Mouse (Mus musculus) midbrain, embryonic 10.5 days (tissue): ENCODE data around the gene Abr. TPM values are rescaled to one million over a fixed set of nuclear protein-coding genes. Genes with fewer than 3 reads are reported as not detected.

ENCODE experiments used
- DNase-seq: peaks from one replicate; pipeline ENCODE4 v3.0.0-alpha.2; 2017; ENCODE audit warnings: low spot score
- H3K27ac ChIP-seq: fragments of 300-500 bp; sonication (generic); replicated peaks from 2 replicates; pipeline ENCODE4 v1.5.1; 2016; ENCODE audit warnings: mild to moderate bottlenecking
- H3K27me3 ChIP-seq: fragments of 300-500 bp; sonication (generic); 2 replicates; pipeline ENCODE4 v1.6.1; 2016; ENCODE audit warnings: low read depth, mild to moderate bottlenecking; ENCODE audit not compliant: poor library complexity, severe bottlenecking
- H3K36me3 ChIP-seq: fragments of 300-500 bp; sonication (generic); 2 replicates; pipeline ENCODE4 v1.6.1; 2016; ENCODE audit warnings: mild to moderate bottlenecking, moderate library complexity
- H3K4me1 ChIP-seq: fragments of 300-500 bp; sonication (generic); 2 replicates; pipeline ENCODE4 v1.6.1; 2016
- H3K4me3 ChIP-seq: fragments of 300-500 bp; sonication (generic); 2 replicates; pipeline ENCODE4 v1.5.1; 2016; ENCODE audit warnings: mild to moderate bottlenecking, moderate library complexity
- H3K9me3 ChIP-seq: fragments of 300-500 bp; sonication (generic); replicated peaks from 2 replicates; pipeline ENCODE4 v1.6.1; 2016; ENCODE audit warnings: mild to moderate bottlenecking
- WGBS: fragments of 180-500 bp; shearing (Covaris S2); methylation state at CpG from one replicate; pipeline ENCODE4 v1.1.7; 2016; 5-methylcytosine and 5-hydroxymethylcytosine counted together
- polyA plus RNA-seq: library from polyadenylated mRNA; unstranded; fragments of >200 nt; fragmentation: Nextera tagmentation; extraction: Ambion mirVana; gene quantifications from 2 replicates; pipeline ENCODE4 v1.2.1, GENCODE M21; 2016

Abr gene
- polyA plus RNA-seq, 1 experiment from 2014 or later = 26.9 TPM

DNA sequence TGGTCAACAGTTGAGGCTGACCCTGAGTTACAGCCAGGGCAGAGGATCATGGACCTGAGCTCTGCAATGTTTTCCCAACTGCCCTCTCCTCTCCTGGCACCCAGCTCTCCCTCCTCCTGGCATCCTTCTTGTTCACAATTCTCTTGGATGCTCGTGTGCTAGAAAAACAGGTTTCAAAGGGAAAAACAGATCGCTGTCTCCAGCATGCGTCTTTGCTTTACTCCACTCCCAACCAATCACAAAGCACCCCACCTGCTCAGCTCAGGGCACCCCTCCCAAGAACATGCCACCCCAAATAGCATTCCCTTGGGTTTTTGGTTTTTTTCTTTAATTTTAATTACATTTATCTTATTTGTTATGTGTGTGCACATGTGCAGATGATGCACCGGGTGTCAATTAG lies 75.7 kb downstream of the Abr start:
- DNase-seq = no peak
- Histone ChIP-seq H3K36me3 (peaks cover 16% of the 10 kb centered on the region), H3K9me3 (no peaks in the 10 kb centered on the region), H3K4me1 (peaks cover 8% of the 10 kb centered on the region), H3K4me3 (no peak overlapping the region), H3K27me3 (no peaks in the 10 kb centered on the region), H3K27ac (no peak overlapping the region)
- 89% methylated on average over 4 of the region's 4 CpGs for WGBS

DNA sequence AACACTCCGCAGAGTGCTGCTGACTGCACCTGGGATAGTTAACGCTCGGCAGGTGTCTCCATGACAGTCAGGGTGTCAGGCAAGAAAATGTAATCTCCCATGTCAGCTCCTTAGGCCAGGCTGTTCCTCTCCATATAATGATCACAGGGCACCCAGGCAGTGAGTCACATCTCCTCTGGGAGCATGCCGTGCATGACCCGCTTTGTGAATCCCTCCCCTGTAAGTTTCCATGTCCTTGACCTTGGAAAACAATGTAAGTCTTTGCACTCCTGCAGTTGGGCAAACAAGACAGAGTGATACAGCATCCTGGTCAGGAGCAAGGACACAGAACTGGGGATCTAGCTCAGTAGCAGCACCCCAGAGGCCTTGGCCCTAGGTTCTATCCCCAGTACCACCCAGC lies 78.8 kb downstream of the Abr start:
- Histone ChIP-seq H3K4me1 (peaks cover 8% of the 10 kb centered on the region), H3K36me3 (peaks cover 16% of the 10 kb centered on the region), H3K9me3 (no peaks in the 10 kb centered on the region), H3K27ac (no peak overlapping the region), H3K4me3 (no peak overlapping the region), H3K27me3 (no peaks in the 10 kb centered on the region)
- 89% methylated on average over 5 of the region's 5 CpGs for WGBS
- no peak for DNase-seq

DNA sequence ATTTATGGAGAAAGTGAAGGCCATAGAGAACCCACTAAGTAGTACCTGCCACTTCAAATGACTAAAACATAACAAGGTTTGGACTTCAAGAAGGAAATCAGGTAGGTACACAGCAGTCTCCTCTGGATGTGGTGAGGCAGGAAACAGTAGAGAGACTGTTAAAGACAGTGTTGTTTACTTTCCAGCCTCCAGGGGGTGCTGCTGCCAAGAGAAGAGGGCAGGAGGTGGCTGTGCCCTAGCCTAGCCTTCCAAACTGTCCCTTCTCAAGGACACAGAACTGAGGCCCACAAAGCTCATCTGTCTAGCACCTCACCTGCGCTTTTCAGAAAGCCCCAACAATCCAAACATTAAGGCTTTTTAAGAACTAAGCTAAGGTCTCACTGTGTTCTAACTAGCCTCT lies 81.1 kb downstream of the Abr start:
- Histone ChIP-seq H3K36me3 (peaks cover 16% of the 10 kb centered on the region), H3K4me3 (no peak overlapping the region), H3K4me1 (peaks cover 5% of the 10 kb centered on the region; the same call in 1 of the 2 replicates), H3K27ac (no peak overlapping the region), H3K27me3 (no peaks in the 10 kb centered on the region), H3K9me3 (no peaks in the 10 kb centered on the region)
- WGBS = 38% methylated on average over 1 of the region's 1 CpGs
- DNase-seq = peak; percentile 59

DNA sequence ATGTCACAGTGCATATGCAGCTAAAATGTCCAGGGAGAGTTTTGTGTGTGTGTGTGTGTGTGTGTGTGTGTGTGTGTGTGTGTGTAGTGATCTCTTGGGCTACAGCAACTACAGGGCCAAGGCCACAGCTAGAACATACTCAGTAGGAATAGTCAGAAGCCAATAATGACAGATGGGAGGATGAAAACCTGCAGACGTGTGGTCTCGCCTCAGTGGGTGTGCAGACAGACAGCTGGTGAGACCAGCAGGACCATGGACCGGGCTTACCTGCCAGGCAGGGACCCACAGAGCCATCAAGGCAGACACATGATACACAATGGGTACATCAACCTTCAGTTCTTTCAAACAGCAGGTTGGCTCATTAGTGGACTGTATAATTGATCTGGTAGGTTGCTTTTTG lies 84.7 kb downstream of the Abr start:
- H3K9me3 ChIP-seq = no peaks in the 10 kb centered on the region
- H3K27me3 ChIP-seq = no peaks in the 10 kb centered on the region
- no peak for DNase-seq
- WGBS = 81% methylated on average over 3 of the region's 3 CpGs
- peak overlapping the region; percentile 46; the same call in 1 of the 2 replicates for H3K27ac ChIP-seq
- no peak overlapping the region for H3K4me3 ChIP-seq
- peaks cover 5% of the 10 kb centered on the region; the same call in 1 of the 2 replicates for H3K4me1 ChIP-seq
- H3K36me3 ChIP-seq = peaks cover 13% of the 10 kb centered on the region

DNA sequence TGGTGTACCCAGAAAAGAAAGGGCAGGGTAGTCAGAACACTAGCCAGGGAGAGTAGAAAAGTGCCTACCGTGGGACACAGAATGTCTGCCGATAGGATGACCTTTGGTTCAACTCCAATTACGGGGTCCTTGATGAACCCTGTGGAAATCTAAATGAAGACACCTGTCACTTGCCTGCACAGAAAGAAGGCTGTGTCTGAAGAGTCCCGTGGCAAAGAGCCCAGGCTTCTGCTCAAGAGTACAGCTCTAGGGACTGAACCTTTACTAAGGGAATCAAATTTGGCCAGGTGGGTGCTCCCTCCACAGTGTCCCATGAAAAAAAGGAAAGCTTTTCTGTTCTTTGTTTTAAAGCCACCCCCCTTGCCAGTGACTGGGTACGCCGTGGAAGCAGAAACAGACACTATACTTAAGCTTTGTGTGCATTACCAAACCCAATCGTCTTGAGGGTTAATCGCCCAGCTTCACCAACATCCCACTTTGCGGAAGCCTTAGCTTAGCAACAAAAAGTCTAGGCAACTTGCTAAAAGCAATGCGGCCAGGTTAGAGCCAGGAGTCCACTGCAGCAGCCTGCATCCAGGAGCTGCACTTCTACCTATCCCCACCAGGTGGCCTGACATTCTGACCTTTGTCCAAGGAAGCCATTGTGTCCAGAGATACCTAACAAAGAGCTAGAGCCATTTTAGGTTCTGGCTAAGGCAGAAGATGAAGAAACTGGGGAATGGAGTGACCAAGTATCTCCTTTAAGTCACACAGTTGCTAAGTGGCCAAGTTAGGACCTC lies 85.3 kb downstream of the Abr start:
- Histone ChIP-seq H3K27ac (peak overlapping the region; percentile 46; the same call in 1 of the 2 replicates), H3K36me3 (peaks cover 13% of the 10 kb centered on the region), H3K4me1 (peaks cover 10% of the 10 kb centered on the region), H3K9me3 (no peaks in the 10 kb centered on the region), H3K4me3 (no peak overlapping the region), H3K27me3 (no peaks in the 10 kb centered on the region)
- DNase-seq = peak; percentile 30
- WGBS = 84% methylated on average over 10 of the region's 10 CpGs

DNA sequence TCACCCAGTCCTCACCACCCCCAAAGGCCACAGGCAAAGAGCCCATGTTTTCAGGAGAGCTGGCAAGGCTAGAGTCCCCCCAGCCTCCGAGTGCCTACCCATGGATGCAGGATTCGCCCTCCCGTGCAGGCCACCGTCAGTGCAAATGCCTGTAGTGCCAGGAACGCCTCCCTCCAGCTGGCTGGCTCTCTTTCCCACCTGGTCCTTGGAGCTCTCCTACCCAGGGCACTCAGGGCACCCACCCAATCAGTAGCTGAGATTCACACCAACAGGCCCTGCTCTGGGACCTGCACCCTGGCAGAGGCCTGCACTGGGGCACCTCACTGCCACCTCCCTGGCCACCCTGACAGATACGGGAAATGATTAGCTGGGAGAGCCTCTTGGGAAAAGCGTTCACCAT lies 90.1 kb downstream of the Abr start:
- no peak for DNase-seq
- H3K9me3 ChIP-seq = no peaks in the 10 kb centered on the region
- H3K4me1 ChIP-seq = peaks cover 28% of the 10 kb centered on the region
- peak overlapping the region; percentile 39; the same call in 1 of the 2 replicates for H3K27ac ChIP-seq
- no peaks in the 10 kb centered on the region for H3K27me3 ChIP-seq
- H3K4me3 ChIP-seq = no peak overlapping the region
- WGBS = 91% methylated on average over 7 of the region's 7 CpGs
- H3K36me3 ChIP-seq = peaks cover 13% of the 10 kb centered on the region

DNA sequence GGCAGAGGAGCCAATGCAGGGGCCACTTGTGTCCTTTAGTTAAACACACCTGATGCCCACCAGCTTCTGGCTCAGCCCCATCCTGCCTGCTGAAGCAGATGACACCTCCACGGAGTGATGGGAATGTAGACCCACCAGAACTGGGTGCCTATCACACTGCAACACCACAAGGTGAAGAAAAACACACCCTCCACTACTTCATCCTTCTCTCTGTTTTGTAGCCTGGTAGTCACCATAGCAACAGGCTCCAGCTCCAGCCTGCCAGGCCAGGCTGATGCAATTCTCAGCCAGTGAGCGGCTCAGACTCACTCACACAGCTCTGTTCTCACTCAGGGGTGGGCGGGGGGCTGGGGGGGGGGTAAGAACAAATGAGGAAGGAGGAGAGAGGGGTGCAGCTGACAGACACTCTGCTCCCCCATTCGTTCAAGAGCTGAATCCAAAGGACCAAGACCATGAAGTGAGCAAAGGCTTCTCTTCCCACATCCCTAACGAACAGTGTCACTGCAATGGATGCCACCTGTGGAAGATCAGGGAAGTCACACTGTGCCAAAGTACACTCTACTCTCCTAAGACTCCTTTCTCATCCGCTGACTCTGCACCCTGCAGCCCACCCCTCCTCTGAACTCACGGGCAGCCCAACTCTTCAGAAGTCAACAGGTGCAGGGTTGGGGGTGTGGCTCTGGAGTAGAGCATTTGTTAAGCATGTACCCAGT lies 91.0 kb downstream of the Abr start:
- 45% methylated on average over 7 of the region's 7 CpGs for WGBS
- peak overlapping the region; percentile 57 for H3K27ac ChIP-seq
- H3K4me3 ChIP-seq = no peak overlapping the region
- peaks cover 13% of the 10 kb centered on the region for H3K36me3 ChIP-seq
- no peaks in the 10 kb centered on the region for H3K27me3 ChIP-seq
- peaks cover 28% of the 10 kb centered on the region for H3K4me1 ChIP-seq
- DNase-seq = peak; percentile 24
- no peaks in the 10 kb centered on the region for H3K9me3 ChIP-seq

DNA sequence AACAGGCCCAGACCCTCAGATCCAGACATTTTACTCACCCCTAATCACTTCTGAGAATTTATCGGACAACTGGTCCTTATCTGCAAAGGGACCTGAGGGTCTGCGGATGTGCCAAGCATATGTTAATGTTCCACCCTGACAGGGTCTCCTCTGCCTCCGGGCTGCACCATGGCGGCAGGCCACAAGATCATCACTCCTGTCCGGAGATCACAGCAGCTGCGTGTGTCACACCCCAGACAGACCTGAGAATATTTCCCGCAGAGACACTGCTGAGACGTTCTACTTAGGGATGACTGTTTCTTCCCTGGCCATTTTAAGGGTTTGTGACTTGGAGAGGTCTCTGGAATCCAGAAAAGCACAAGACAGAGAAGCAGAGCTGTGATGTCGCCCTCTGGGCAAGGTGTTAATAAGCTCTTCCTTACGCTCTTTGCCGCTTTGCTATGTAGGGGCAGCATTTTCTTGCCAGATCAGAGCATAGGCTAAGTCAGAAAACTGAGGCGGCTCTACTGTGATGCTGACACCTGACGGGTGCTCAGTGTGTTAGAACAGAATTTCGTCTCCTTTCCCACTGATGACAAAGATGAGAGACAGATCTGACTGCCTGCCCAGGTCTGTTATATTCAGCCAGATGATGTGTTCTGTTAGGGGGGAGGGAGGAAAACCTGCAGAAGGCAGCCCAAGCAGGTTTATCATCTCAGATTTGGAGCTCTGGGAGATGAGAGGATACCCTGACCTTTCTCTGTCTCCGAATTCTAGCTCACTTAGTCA lies 91.8 kb downstream of the Abr start:
- DNase-seq = no peak
- Histone ChIP-seq H3K36me3 (peaks cover 10% of the 10 kb centered on the region), H3K9me3 (no peaks in the 10 kb centered on the region), H3K27me3 (no peaks in the 10 kb centered on the region), H3K27ac (peak overlapping the region; percentile 57), H3K4me1 (peaks cover 28% of the 10 kb centered on the region), H3K4me3 (no peak overlapping the region)
- WGBS = 86% methylated on average over 15 of the region's 15 CpGs

DNA sequence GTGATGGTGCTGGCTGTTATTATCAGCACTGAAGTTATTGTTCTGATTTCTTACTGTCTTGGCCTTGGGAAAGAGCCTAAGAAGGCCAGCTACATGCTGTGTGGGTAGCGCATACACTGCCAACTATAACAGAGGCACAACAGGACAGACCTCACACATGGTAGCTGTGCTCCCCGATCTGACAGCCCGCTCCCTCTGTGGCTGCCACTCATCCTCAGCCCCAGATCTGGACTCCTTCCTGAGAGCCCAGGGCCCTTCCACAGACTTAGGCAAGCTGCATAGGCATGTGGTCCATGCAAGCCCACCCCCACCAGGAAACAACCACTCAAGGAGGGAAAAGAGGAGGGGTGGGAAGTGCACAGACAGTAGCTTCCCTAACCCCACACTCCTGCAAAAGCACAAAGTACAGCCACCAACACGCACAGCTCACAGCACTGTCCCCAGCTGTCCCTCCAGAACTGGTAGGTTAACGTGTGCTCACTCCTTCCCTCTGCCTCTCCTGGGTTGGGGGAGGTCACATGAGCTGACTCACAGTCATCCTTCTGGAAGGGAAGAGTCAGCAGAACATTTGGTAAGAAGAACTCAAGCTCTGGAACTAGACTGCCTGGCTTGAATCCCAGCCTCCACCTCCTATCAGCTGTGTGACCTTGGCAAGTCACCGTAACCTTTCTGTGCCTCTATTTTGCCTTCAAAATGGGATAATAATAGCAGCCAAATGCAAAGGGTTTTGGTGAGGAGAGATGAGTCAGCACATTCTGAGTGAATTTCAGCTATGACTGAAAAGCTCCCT lies 92.6 kb downstream of the Abr start:
- Histone ChIP-seq H3K27ac (no peak overlapping the region; the same call in 1 of the 2 replicates), H3K36me3 (peaks cover 10% of the 10 kb centered on the region), H3K4me3 (no peak overlapping the region), H3K27me3 (no peaks in the 10 kb centered on the region), H3K4me1 (peaks cover 28% of the 10 kb centered on the region), H3K9me3 (no peaks in the 10 kb centered on the region)
- 78% methylated on average over 6 of the region's 6 CpGs for WGBS
- DNase-seq = no peak

DNA sequence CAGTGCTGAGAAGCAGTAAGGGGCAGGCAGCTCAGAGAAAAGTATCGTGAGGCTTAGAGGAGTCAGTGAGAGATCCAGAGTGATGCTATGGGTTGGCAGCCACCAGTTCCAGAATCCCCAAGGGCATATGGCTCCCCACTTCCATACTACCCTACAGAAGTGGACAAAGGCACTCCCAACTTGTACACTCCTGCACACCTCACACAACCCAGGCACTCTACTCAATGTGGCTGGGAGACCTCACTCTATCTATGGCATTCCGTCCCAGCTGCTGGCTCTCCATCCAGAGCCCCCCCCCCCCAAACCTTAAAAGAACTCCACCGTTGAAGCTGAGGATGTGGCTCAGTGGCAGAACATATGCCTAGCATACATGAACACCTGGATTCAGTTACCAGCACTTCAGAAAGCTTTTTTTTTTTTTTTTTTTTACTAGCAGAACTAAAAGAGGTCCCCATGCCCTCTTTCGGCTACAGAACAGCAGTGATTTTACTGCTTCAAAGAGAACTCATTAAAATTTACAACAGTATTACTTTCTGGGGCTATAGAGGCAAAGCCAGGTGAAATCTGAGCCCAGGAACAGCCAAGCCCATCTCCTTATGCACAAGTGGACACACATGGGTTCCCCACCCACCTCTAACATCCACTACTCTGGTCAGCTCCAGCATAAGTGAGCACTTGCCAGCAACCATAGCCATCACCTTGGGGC lies 96.3 kb downstream of the Abr start:
- 93% methylated on average over 4 of the region's 4 CpGs for WGBS
- Histone ChIP-seq H3K27me3 (no peaks in the 10 kb centered on the region), H3K4me3 (no peak overlapping the region), H3K27ac (no peak overlapping the region), H3K36me3 (no peaks in the 10 kb centered on the region; the same call in 1 of the 2 replicates), H3K4me1 (peaks cover 36% of the 10 kb centered on the region), H3K9me3 (no peaks in the 10 kb centered on the region)
- DNase-seq = no peak

DNA sequence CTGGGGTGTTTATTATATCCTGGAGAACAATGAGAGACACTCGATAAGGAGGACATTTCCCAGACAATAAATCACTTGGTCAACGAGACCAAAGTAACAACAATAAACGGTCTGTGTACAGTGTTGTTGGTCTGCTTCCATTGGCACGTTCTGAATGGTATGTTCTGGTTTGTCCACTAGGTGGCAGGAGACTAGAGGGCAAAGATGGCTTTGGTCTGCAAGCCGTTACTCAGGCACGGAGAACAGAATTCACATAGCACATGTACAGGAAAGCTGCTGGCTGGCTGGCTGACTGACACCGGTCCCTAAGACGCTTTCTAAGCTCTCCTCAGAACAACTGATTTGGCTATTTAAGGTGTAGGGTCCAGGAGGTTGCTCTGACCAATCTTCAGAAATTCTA lies 97.2 kb downstream of the Abr start:
- DNase-seq = peak; percentile 62
- Histone ChIP-seq H3K4me3 (no peak overlapping the region), H3K9me3 (no peaks in the 10 kb centered on the region), H3K4me1 (peaks cover 30% of the 10 kb centered on the region), H3K27me3 (no peaks in the 10 kb centered on the region), H3K27ac (0 out of 2 replicates have a peak overlapping the region, but pooled peaks have one; percentile 23), H3K36me3 (no peaks in the 10 kb centered on the region; the same call in 1 of the 2 replicates)
- WGBS = 38% methylated on average over 8 of the region's 8 CpGs
